Mouse (Mus musculus) E14TG2a.4 (cell line): ENCODE measurements around the gene Cfap161.
A peak's percentile ranks its signal among the peaks of the same experiment; 100 is the strongest.

Experiments
- H3K27me3 ChIP-seq: 2 replicates; pipeline ENCODE4 v1.6.1; 2014; ENCODE audit warnings: low read length, control low read depth; ENCODE audit not compliant: insufficient read depth
- H3K36me3 ChIP-seq: 2 replicates; pipeline ENCODE4 v1.6.1; 2014; ENCODE audit warnings: low read length, control low read depth; ENCODE audit not compliant: insufficient read depth
- H3K4me1 ChIP-seq: replicated peaks from 2 replicates; pipeline ENCODE4 v1.6.1; 2014; ENCODE audit warnings: low read depth, low read length, control low read depth
- H3K4me3 ChIP-seq: replicated peaks from 2 replicates; pipeline ENCODE4 v1.5.1; 2014; ENCODE audit warnings: mild to moderate bottlenecking, low read length
- H3K9me3 ChIP-seq: 2 replicates; pipeline ENCODE4 v1.6.1; 2014; ENCODE audit warnings: low read length, control low read depth
- CTCF ChIP-seq: conservative IDR thresholded peaks from 2 replicates; pipeline ENCODE4 v1.5.1; 2014; ENCODE audit warnings: low read length
- NANOG ChIP-seq: IDR thresholded peaks from 2 replicates; pipeline ENCODE4 v1.6.1; 2014; ENCODE audit warnings: borderline replicate concordance, low read length, mixed read lengths
- POU5F1 ChIP-seq: IDR thresholded peaks from 2 replicates; pipeline ENCODE4 v1.6.1; 2014; ENCODE audit warnings: low read length, borderline replicate concordance

Cfap161 gene

DNA sequence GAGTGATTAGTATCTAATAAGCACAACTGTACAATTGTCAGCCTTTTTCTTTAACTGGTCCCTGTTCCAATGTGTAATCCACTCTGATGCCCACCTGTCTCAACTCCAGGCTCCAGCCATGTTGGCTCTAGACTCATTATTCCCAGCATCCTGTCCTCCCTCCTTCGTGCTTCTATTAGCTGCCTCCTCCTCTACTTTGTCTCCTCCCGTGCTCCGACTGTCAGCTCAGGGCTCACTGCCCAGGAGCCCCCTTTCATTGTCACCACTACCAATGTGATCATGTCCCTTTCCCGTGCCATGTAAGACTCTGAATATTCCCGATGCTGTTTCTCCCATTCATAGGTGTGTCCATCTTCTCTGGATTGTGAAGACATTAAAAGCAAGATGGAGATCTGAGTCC, 32.3 kb downstream of the Cfap161 start:
- H3K4me3 ChIP-seq: no peak overlapping the region
- H3K9me3 ChIP-seq: no peaks in the 10 kb centered on the region
- no peaks in the 10 kb centered on the region for H3K27me3 ChIP-seq
- H3K36me3 ChIP-seq: no peaks in the 10 kb centered on the region
- TF ChIP-seq CTCF (no peak), POU5F1 (no peak), NANOG (no peak)
- no peaks in the 10 kb centered on the region for H3K4me1 ChIP-seq

- Histone ChIP-seq H3K4me1 (peaks cover 2% of the 10 kb centered on the region), H3K36me3 (no peaks in the 10 kb centered on the region), H3K27me3 (peaks cover 3% of the 10 kb centered on the region; the same call in 1 of the 2 replicates), H3K9me3 (no peaks in the 10 kb centered on the region), H3K4me3 (no peak overlapping the region)
- no peak for TF ChIP-seq POU5F1
- TF ChIP-seq NANOG: no peak
- TF ChIP-seq CTCF: no peak
These were observed 43.6 kb downstream of the Cfap161 start for GRCm38 (mm10) chr7:83751055-83751454.

- Histone ChIP-seq H3K4me3 (no peak overlapping the region), H3K4me1 (peaks cover 14% of the 10 kb centered on the region), H3K36me3 (no peaks in the 10 kb centered on the region), H3K9me3 (no peaks in the 10 kb centered on the region), H3K27me3 (peaks cover 23% of the 10 kb centered on the region)
- no peak for TF ChIP-seq NANOG
- TF ChIP-seq POU5F1: no peak
- no peak for TF ChIP-seq CTCF
These were observed 46.3 kb downstream of the Cfap161 start for GRCm38 (mm10) chr7:83748405-83748804.

- TF ChIP-seq POU5F1 (no peak), NANOG (no peak), CTCF (no peak)
- Histone ChIP-seq H3K9me3 (no peaks in the 10 kb centered on the region), H3K4me3 (peak overlapping the region; percentile 32), H3K4me1 (peaks cover 14% of the 10 kb centered on the region), H3K36me3 (no peaks in the 10 kb centered on the region), H3K27me3 (peaks cover 26% of the 10 kb centered on the region)
These were observed 48.5 kb downstream of the Cfap161 start for GRCm38 (mm10) chr7:83746107-83746687.

DNA sequence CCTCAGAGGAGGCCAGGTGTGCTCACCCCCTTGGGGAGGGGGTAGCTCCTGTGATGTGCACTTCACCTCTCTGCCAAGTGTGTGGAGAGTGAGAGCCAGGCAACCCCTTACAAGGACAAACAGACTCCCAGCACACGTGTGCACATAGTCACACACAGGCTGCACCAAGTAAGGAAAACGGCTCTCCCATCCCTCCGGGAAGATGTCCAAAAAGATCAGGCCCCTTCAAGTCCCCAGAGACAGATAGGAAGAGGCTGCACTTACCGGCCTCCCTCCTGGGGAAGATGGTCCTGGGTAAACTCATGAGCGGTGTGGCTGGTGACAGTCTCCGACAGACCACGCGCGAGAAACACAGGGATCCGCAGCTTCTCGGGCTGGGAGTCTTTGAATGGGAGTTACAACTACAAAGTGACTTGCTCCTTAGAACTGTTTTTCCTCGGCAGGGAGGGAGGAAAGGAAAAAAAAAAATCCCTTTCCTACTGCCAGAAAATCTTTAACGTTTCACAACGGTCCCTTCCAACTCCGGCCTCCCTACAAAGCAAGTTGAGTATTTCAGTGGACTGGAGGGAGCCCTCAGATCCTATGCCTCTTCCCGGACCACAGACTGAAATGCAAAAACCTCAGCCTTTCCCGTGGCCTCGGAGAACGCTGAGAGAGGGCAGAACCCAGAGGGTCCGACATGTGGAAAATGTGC, 49.1 kb downstream of the Cfap161 start, which contains the start of gene Il16:
Il16 (minus strand) TSS at position 314 of the 694 bp plus-strand sequence.
- peak within 1 kb of the TSS; percentile 32 for H3K4me3 ChIP-seq
- H3K9me3 ChIP-seq: no peaks in the 10 kb centered on the region
- peaks cover 26% of the 10 kb centered on the region for H3K27me3 ChIP-seq
- no peaks in the 10 kb centered on the region for H3K36me3 ChIP-seq
- peaks cover 14% of the 10 kb centered on the region for H3K4me1 ChIP-seq
- TF ChIP-seq NANOG (no peak), POU5F1 (no peak), CTCF (no peak)

DNA sequence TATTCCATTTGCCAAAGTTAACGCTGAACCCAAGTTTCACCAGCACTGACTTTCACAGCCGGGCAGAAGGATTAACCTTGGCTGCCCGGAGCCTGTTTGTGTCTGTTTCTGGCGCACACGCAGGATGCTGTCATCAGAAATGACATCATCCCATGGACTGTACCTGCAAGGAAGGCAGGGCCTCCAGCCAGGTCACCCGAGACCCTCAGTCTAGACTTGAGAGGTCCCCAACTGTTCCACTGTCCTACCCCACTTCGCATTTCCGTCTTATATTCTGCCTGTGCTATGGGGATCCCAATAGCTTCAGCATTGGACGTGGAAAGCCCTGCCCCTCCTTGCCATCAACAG, 49.6 kb downstream of the Cfap161 start:
- Histone ChIP-seq H3K4me1 (peaks cover 14% of the 10 kb centered on the region), H3K27me3 (peaks cover 26% of the 10 kb centered on the region), H3K9me3 (no peaks in the 10 kb centered on the region), H3K36me3 (no peaks in the 10 kb centered on the region), H3K4me3 (no peak overlapping the region; the same call in 1 of the 2 replicates)
- no peak for TF ChIP-seq NANOG
- TF ChIP-seq POU5F1: no peak
- TF ChIP-seq CTCF: no peak

- H3K4me1 ChIP-seq: peaks cover 21% of the 10 kb centered on the region
- H3K9me3 ChIP-seq: no peaks in the 10 kb centered on the region
- no peak overlapping the region for H3K4me3 ChIP-seq
- no peak for TF ChIP-seq NANOG
- no peak for TF ChIP-seq CTCF
- no peak for TF ChIP-seq POU5F1
- peaks cover 26% of the 10 kb centered on the region for H3K27me3 ChIP-seq
- H3K36me3 ChIP-seq: no peaks in the 10 kb centered on the region
These were observed 50.4 kb downstream of the Cfap161 start for GRCm38 (mm10) chr7:83744250-83744649.

- Histone ChIP-seq H3K27me3 (peaks cover 26% of the 10 kb centered on the region), H3K36me3 (no peaks in the 10 kb centered on the region), H3K4me1 (peaks cover 31% of the 10 kb centered on the region), H3K4me3 (no peak overlapping the region), H3K9me3 (no peaks in the 10 kb centered on the region)
- TF ChIP-seq POU5F1: no peak
- TF ChIP-seq CTCF: no peak
- no peak for TF ChIP-seq NANOG
These were observed 52.0 kb downstream of the Cfap161 start for GRCm38 (mm10) chr7:83742690-83743089.
